Mouse (Mus musculus): Measurements from ENCODE around the gene Bcap31.
A peak's percentile ranks its signal among the peaks of the same experiment; 100 is the strongest.

The Bcap31 gene

DNA sequence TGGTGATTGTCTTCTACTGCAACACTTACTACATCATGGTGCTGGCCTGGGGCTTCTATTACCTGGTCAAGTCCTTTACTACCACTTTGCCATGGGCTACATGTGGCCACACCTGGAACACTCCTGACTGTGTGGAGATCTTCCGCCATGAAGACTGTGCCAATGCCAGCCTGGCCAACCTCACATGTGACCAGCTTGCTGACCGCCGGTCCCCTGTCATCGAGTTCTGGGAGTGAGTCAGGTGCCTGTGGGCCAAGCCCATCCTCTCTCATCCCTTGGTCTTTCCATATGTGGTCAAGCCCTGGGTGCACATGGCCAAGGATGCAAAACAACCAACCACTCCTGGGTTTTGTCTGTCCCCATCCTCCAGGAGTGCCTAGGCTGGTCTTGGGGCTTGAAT, 39.3 kb downstream of the Bcap31 start:
- DNase-seq = no peak

GRCm38 (mm10) chrX:73675231-73675630, 40.7 kb downstream of the Bcap31 start:
- no peak for DNase-seq

DNA sequence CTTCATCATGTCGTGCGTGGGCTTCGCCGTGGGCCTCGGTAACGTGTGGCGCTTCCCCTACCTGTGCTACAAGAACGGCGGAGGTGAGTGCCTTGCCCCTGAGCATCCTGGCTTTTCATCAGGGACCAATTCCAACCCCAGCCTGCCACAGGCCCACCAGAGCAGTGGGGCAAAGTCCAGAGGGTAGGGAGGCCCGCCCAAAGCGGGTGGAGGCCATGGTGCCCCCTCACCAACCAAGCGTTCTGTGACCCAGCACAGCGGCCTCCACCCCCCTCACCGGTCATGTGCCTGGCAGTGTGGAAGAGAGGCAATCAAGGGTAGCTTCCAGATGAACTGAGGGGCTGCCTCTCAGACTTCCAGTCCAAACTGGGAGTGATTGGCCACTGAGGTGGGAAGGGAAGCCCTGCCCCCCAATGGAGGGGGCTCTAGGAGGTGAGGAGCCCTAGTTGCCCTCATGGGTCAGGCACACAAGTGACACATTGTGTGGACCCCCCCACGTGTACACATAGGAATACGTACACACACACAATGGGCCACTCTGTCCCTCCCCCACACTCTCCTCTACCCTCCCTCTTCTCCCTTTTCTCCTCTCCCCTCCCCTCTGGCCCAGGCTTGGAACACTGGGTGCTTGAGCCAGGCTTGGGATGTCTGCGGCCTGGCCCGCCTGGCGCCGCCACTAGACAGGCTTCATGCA, 41.9 kb downstream of the Bcap31 start:
- DNase-seq = peak; percentile 52

GRCm38 (mm10) chrX:73673619-73673967, 42.4 kb downstream of the Bcap31 start:
- DNase-seq = no peak

DNA sequence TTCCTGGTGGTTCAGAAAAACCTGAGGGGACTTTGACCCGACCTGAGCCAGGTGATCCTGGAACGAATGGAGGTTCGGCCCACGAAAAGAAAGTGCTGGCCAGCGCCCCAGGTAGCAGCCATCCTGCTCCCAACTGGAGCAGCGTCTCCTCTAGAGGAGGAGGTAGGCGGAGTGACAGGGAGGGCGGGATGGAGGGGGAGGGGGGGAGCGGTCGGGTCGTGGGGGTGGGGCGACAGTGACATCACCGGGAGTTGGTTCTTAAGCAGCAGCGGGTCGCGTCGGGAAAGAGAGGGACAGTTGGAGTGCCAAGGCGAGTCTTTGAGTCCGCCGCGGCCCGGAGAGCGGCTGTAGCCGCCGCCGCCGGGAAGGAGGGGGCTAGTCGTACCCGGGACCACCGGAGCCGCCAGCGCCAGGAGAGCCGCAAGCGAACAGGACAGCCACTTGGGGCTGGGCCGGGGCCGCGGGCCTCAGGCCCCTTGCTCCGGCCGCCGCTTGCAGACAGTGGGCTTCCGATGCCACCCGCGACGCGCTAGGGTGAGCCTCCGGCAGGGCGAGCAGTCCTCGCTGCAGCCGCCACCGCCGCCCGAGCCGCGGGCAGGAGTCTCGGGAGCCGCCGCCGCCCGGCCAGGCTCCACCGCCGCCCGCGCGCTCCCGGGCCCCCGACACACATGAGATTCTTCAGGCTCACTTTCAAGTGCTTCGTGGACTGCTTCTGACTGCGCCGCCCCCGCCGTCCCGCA, 42.9 kb downstream of the Bcap31 start, which contains the start of gene Slc6a8:
Slc6a8 (plus strand) TSS at position 272 of the 740 bp plus-strand sequence.
- peak; percentile 68 for DNase-seq

GRCm38 (mm10) chrX:73672031-73672431, 43.9 kb downstream of the Bcap31 start:
- peak; percentile 83 for DNase-seq

DNA sequence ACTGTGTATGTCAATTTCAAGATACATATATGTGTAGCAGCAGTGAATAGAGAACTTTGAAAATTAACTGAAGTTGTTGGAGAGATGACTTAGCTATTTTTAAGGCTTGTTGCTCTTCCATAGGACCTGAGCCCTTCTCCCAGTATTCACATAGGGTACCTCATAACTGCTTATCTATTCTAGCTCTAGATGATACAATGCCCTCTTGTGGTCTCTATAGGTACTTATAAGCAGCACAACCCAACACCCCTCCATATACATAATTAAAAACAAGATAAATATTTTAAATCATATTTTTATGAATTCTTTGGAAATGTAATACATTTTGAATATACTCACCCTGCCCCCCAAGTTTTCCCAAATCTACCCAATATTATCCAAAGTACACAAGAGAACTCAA, 52.8 kb downstream of the Bcap31 start:
- DNase-seq = peak; percentile 52

- peak; percentile 40 for DNase-seq
Observed at GRCm38 (mm10) chrX:73660284-73660665, 55.7 kb downstream of the Bcap31 start.

- no peak for DNase-seq
Observed at GRCm38 (mm10) chrX:73659575-73660283, 56.2 kb downstream of the Bcap31 start, which contains the start of gene Pnck. TSS of gene Pnck (minus strand) at chrX:73660117.

DNA sequence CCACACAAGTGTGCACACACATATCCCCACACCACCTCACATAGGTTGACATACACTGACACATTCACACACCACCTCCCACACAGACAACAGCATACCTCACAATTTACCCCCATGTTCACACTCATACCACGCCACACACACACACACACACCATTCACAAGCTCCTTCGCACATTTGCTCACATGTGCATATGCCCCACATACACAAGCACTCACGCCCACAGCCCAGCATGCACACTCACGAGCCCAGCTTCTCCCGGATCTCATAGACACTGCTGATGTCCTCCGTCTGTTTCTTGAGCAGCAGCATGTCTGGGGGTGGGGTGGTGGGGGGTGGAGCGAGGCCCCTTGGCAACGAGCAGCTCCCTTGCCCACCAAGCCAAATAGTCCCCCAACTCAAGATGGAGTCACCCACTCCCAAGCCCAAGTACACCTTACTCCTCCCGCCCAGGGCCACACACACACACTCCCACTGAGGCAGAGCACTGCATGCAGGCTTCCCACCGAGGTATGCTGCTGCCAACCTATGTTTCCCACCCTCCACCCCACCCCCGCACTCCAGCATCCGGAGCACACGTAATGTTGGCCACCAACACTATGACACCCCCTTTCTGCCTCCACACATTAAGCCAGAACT, 56.9 kb downstream of the Bcap31 start:
- DNase-seq = no peak

DNA sequence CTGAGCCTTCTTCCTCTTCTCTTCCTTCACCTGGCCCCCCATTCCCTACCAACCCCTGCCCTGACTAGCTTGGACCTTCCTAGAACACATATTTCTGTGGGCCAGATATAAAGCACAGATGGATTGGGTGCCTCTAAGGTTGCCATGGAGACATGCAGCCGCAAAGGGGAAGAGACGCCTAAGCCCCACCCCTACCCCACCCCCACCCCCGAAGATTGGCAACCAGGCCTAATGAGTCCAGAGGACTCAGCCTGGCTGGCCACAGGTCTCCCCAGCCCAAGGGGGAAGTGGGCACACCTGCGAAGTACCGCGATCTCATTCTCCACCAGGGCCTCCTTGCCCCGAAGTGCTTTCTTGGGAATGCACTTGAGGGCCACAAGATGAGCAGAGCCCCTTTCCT, 57.6 kb downstream of the Bcap31 start:
- no peak for DNase-seq

GRCm38 (mm10) chrX:73655529-73655928, 60.4 kb downstream of the Bcap31 start:
- no peak for DNase-seq

DNA sequence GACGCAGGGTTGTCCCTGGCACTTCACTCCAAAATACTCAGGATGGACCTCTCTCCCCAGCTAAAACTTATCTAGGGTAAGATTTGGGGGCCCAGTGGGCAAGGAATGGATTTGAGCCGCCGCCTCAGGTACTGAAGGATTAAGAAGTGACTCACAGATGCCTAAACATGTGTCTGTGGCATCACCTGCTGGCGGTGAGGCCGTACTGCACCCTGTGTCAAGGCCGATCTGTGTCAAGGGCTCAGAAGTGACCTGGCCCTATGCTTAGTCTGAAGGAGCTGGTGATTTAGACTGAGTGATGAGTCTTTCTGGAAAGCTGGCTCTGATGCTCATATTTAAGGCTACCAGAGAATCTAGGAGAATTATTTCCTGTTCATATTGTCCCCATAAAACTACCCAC, 61.8 kb downstream of the Bcap31 start:
- DNase-seq = peak; percentile 48

DNA sequence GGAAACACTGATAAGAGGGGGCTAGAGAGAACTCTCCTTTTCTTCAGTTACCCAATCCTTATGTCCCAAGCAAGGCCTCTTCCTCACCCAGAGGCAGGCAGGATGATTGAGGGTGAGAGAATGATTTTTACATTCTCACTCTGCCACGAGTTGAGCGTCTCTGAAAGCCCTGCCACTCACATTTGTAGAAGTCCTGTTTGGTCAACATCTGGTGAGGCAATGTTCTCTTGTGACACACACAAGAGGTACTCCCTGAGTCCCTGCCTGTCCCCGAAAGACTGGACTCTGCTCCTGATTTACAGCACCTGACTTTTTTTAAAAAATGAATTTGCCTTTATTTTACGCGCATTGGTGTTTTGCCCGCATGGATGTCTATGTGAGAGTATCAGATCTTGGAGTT, 62.6 kb downstream of the Bcap31 start:
- no peak for DNase-seq

DNA sequence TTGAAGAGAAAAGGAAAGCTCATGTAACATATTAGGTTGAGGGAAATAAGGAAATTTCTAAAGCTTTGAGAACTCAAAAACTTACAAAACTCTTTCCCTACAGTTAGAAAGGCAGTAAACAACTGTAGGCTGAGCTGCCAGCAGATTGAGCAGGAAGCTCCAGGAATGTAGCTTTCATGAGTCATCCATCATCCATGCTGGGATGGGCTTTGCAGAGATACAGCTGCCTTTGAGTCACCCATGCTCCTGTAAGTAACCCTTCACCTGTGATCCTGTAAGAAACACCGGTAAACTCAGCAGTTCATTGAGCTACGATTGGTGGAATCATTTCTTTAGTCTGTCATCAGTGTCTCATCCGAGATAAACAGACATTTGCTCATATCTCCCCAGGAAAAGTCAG, 65.1 kb downstream of the Bcap31 start:
- no peak for DNase-seq

- DNase-seq = no peak
Observed at GRCm38 (mm10) chrX:73645121-73645520, 70.9 kb downstream of the Bcap31 start.

- no peak for DNase-seq
Observed at GRCm38 (mm10) chrX:73639901-73640469, 76.0 kb downstream of the Bcap31 start.

DNA sequence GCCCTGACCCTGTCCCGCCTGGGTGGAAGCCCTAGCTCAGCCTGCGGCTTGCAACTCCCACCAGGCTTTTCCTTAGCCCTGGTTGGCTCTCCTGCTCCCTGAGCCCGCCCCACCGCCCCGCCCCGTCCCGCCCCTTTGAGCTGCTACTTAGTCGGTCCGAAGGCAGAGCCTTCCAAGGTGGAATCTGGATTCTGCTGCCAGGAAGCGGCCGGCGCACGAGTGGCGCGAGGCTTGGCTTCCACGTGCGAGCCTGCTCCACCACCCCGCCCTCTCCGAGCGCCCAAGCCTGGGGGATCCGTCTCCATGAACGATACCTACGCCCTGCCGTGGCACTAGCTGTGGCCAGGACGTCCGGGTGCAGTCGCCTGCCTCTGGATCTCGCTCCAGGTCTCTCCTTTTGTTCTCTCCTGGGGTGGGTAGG, 76.7 kb downstream of the Bcap31 start, which contains the start of gene Dusp9:
Dusp9 (plus strand) TSS at position 165 of the 421 bp plus-strand sequence.
- DNase-seq = no peak

- DNase-seq = no peak
Observed at GRCm38 (mm10) chrX:73637415-73637814, 78.6 kb downstream of the Bcap31 start.

Measured in cerebellum, adult 9-10 months (tissue).